Mouse (Mus musculus) heart, adult 2 months (tissue): ENCODE measurements around the gene Ppp1r3g. TPM values are rescaled to one million over a fixed set of nuclear protein-coding genes. Genes with fewer than 3 reads are reported as not detected.

Source experiments
- DNase-seq, 2 experiments: peaks; one replicate each; pipeline ENCODE4 v3.0.0; 2021
- H3K27ac ChIP-seq: fragments of 200-600 bp; 2 replicates; pipeline ENCODE4 v1.8.1; 2022
- H3K27me3 ChIP-seq: fragments of 200-500 bp; 2 replicates; pipeline ENCODE4 v1.6.1; 2012; ENCODE audit warnings: mild to moderate bottlenecking, low read length, inconsistent platforms, mixed read lengths; ENCODE audit not compliant: control insufficient read depth, insufficient read depth
- H3K36me3 ChIP-seq: fragments of 200-500 bp; 2 replicates; pipeline ENCODE4 v1.6.1; 2012; ENCODE audit warnings: low read length, inconsistent platforms; ENCODE audit not compliant: control insufficient read depth, insufficient read depth
- H3K4me1 ChIP-seq: fragments of 200-500 bp; 2 replicates; pipeline ENCODE4 v1.6.1; 2011; ENCODE audit warnings: low read length; ENCODE audit not compliant: control insufficient read depth, insufficient read depth
- H3K4me3 ChIP-seq: fragments of 200-600 bp; 2 replicates; pipeline ENCODE4 v1.8.1; 2022
- H3K79me2 ChIP-seq: fragments of 200-500 bp; replicated peaks from 2 replicates; pipeline ENCODE4 v1.6.1; 2012; ENCODE audit warnings: mild to moderate bottlenecking, inconsistent platforms, low read length, moderate library complexity, mixed read lengths; ENCODE audit not compliant: control insufficient read depth, insufficient read depth
- H3K9ac ChIP-seq: fragments of 200-500 bp; 2 replicates; pipeline ENCODE4 v1.6.1; 2012; ENCODE audit warnings: low read depth, mild to moderate bottlenecking, control low read depth, inconsistent platforms, low read length, mixed read lengths
- CTCF ChIP-seq: fragments of 200-600 bp; IDR thresholded peaks from 2 replicates; pipeline ENCODE4 v1.8.1; 2022; ENCODE audit warnings: antibody characterized with exemption, mild to moderate bottlenecking, moderate library complexity
- EP300 ChIP-seq: fragments of 200-500 bp; IDR thresholded peaks from 2 replicates; pipeline ENCODE4 v1.6.1; 2011; ENCODE audit warnings: low read depth, low read length, control low read depth; ENCODE audit not compliant: insufficient read depth
- POLR2A ChIP-seq: fragments of 200-500 bp; IDR thresholded peaks from 2 replicates; pipeline ENCODE4 v1.6.1; 2011; ENCODE audit warnings: mild to moderate bottlenecking, low read depth, low read length, control low read depth; ENCODE audit not compliant: insufficient read depth
- WGBS: fragments of 180-500 bp; shearing (Covaris S2); methylation state at CpG from one replicate; pipeline ENCODE4 v1.1.7; 2018; 5-methylcytosine and 5-hydroxymethylcytosine counted together
- intact Hi-C: fragments of 180-260 bp; cut with DNase I; formaldehyde crosslinking; loops from one replicate; pipeline ENCODE4 v1.15.1; 2025
- polyA plus RNA-seq: library from polyadenylated mRNA; depleted of rRNA; stranded (reverse); fragments of >200 nt; gene quantifications from 2 replicates; pipeline ENCODE4 v1.2.3, GENCODE M21; 2012
- total RNA-seq, 2 experiments: library from RNA; stranded (reverse); gene quantifications; 2 replicates each; pipeline ENCODE4 v1.2.3; 2021

Ppp1r3g gene
- total and polyA plus RNA-seq, 3 experiments, result 0.14 to 1.2 (median 0.25) TPM

DNA sequence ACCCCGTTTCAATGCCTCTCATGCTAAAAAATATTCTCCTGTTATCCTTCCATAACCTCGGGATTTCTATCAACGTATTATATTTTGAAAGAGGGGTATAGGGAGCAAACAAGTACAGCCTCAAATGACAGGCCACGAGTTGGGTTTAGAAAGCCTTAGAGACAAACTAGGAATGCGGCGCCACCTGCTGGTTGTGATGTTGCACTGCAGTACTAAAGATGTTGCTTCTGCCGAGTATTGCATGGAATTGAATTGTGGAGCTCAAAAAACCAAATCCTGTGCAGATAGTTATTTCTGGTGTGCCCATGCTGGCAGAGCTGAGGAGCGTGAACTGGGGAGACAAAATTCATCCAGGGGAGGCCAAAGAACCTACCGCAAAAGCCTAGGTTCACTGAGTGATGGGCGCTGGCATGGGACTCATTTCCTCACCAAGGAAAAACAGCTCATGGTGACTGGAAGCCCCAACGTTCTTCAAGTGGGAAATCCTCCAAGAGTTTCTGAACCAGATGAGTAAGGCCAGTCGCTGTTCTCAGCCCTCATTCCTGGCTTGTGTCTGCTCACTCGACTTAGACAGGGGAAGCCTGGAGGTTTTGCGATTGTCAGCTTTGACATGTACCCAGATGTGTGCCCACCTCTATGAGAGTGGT lies 11.2 kb upstream of the Ppp1r3g start:
- no peaks in the 10 kb centered on the region for H3K36me3 ChIP-seq
- H3K27me3 ChIP-seq, result no peaks in the 10 kb centered on the region
- 19% methylated on average over 14 of the region's 14 CpGs for WGBS
- TF ChIP-seq EP300, result peak; percentile 83
- TF ChIP-seq POLR2A, result no peak
- peak; percentile 100; the same call in 1 of the 2 replicates for TF ChIP-seq CTCF
- intact Hi-C loops, result loop anchor here (1.0 to 5.0 kb wide), 4 partner anchors 60 to 917 kb away; no protein-coding TSS in a partner anchor
- H3K79me2 ChIP-seq, result no peaks in the 10 kb centered on the region
- H3K4me1 ChIP-seq, result no peaks in the 10 kb centered on the region; the same call in 1 of the 2 replicates
- H3K27ac ChIP-seq, result no peak overlapping the region
- H3K4me3 ChIP-seq, result no peak overlapping the region
- no peak overlapping the region for H3K9ac ChIP-seq
- DNase-seq, result peak; percentile 58 to 81

DNA sequence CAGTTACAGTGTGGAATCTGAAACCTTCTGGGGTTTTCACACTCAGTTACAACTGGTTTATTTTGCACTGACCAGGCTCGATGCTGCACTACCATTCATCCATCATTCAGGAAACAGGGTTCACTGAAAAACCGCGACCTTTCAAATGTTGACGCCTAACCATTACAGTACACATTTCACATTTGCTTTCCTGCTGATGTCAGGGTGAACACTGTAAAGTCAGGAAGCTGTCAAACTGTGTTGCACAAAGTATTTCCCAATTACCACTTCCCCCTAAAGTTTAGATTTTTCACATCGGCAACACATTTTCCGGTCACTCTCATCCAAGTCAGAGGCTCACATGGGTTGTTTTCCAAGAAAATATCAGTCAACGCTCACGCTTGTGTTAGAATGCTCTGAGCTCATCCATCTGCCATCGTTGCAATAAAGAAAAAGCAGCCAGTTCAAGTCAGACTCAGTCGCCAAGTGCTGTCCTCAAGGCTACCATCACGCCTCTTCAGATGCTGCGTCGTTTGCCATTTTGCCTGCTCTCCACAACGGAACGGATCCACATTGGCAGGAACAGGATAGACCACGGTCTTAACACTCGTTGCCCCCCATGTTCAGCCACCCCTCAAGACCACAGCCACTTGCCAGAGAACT lies 8.7 kb upstream of the Ppp1r3g start:
- Histone ChIP-seq H3K4me3 (no peak overlapping the region), H3K4me1 (no peaks in the 10 kb centered on the region; the same call in 1 of the 2 replicates), H3K36me3 (no peaks in the 10 kb centered on the region), H3K9ac (no peak overlapping the region), H3K27ac (no peak overlapping the region), H3K27me3 (no peaks in the 10 kb centered on the region), H3K79me2 (no peaks in the 10 kb centered on the region)
- intact Hi-C loops, result loop anchor here (5.0 kb wide), 1 partner anchor 63 kb away; no protein-coding TSS in a partner anchor
- no peak for DNase-seq
- TF ChIP-seq POLR2A (no peak), EP300 (no peak), CTCF (no peak)
- 55% methylated on average over 17 of the region's 17 CpGs for WGBS

DNA sequence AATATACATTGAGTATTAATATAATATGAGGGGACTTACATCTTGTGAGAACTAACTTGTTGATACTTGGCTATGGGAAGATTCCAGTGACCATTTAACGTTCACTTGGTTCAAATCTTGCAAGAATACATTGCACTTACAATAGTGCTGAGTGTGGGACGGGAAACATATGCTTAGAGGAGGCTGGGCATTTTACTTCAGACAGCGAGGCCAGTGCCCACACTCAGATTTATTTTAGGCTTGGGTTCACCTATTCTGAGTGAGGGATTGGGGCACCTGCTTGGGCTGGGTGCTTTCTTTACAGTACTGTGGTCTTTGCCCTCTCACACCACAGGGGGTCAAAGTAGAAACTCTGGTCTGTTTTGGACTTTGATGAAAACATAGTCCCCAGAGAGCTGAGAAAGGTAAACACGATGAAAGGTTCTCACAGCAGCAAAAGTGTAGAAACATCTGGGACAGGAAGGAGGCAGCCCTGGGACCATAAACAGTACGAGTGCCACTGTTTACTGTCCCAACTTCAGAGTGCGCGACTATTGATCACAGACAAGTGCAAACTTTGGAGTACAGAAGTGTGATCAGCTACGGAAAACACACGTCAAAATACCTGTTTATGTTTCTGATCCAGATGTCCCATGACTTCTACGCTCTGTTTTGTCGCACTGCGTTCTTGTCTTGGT lies 890 bp downstream of the Ppp1r3g start:
- no peaks in the 10 kb centered on the region for H3K79me2 ChIP-seq
- WGBS, result 80% methylated on average over 12 of the region's 12 CpGs
- TF ChIP-seq POLR2A, result no peak
- no peak for TF ChIP-seq CTCF
- no peak for TF ChIP-seq EP300

DNA sequence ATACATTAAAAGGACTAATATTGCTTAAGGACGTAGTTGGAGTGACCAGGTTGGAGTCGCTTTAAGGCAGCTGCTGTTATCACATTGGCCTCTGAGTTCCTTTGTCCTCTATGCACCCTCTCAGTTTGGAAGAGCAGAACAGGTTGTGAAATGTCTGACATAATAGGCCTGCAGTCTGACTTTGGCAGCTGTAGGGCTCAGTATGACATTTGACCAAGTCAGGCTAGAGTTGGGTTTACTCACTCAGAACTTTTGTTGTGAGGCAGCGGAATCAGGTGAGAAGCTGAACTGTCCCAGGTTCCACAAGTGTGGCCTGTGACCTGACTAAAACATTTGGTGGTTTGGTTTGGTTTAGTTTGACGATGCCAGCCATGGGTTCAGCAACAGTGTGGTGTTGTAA lies 4.9 kb downstream of the Ppp1r3g start:
- DNase-seq, result peak in 1 of 2 experiments; percentile 27
- H3K4me3 ChIP-seq, result no peak overlapping the region
- 75% methylated on average over 4 of the region's 4 CpGs for WGBS
- intact Hi-C loops, result no loop called here
- no peak overlapping the region for H3K9ac ChIP-seq
- H3K27ac ChIP-seq, result no peak overlapping the region
- H3K79me2 ChIP-seq, result no peaks in the 10 kb centered on the region
- H3K36me3 ChIP-seq, result no peaks in the 10 kb centered on the region
- TF ChIP-seq CTCF (no peak), POLR2A (no peak), EP300 (no peak)
- no peaks in the 10 kb centered on the region; the same call in 1 of the 2 replicates for H3K4me1 ChIP-seq
- H3K27me3 ChIP-seq, result no peaks in the 10 kb centered on the region; the same call in 1 of the 2 replicates

More for the DNA sequence above, 890 bp downstream of the Ppp1r3g start:
- intact Hi-C loops, result no loop called here
- Histone ChIP-seq H3K36me3 (no peaks in the 10 kb centered on the region), H3K4me3 (no peak overlapping the region), H3K27ac (no peak overlapping the region), H3K27me3 (no peaks in the 10 kb centered on the region), H3K4me1 (no peaks in the 10 kb centered on the region), H3K9ac (no peak overlapping the region)
- DNase-seq, result no peak

DNA sequence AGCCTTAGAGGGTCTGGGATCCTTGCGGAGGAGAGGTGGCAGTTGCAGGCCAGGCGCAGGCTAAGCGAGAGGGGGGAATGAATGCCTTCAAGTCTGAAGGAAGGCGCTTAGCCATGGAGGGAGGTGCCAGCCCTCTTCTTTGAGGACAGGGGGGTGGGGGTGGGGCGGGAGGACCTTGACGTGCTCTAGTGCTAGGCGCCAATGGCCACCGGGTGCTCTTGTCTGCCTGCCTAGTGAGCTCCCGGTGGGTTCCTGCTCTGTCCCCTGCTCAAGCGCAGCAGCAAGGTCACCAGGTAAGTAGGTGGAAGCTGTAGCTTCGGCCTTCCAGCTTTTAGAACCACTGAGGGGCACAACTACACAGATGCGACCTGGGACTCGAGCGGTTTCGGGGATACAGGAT lies 9.1 kb downstream of the Ppp1r3g start:
- no peaks in the 10 kb centered on the region; the same call in 1 of the 2 replicates for H3K4me1 ChIP-seq
- TF ChIP-seq EP300 (no peak), POLR2A (no peak), CTCF (no peak)
- DNase-seq, result no peak
- 24% methylated on average over 15 of the region's 15 CpGs for WGBS
- no peak overlapping the region for H3K9ac ChIP-seq
- H3K27ac ChIP-seq, result no peak overlapping the region
- H3K27me3 ChIP-seq, result peaks cover 2% of the 10 kb centered on the region; the same call in 1 of the 2 replicates
- H3K4me3 ChIP-seq, result peak overlapping the region; percentile 60
- no peaks in the 10 kb centered on the region for H3K36me3 ChIP-seq
- intact Hi-C loops, result no loop called here
- no peaks in the 10 kb centered on the region for H3K79me2 ChIP-seq
